Mouse (Mus musculus): ENCODE results near the gene Mpc1. TPM values are rescaled to one million over a fixed set of nuclear protein-coding genes. Genes with fewer than 3 reads are reported as not detected.

The Mpc1 gene
- polyA plus RNA-seq, 1 experiment from 2014 or later, result 125 TPM

GRCm38 (mm10) chr17:8272054-8272749 is 10.5 kb upstream of the Mpc1 start:
- Histone ChIP-seq H3K27me3 (ENCODE audit: control insufficient read depth, insufficient read depth, low read length) (no peaks in the 10 kb centered on the region), H3K36me3 (ENCODE audit: control insufficient read depth, insufficient read depth, low read length) (no peaks in the 10 kb centered on the region), H3K4me2 (replicated peaks; ENCODE audit: low read depth, low read length) (no peak overlapping the region), H3K9me3 (ENCODE audit: control insufficient read depth, low read length) (no peaks in the 10 kb centered on the region), H3K4me1 (replicated peaks; ENCODE audit: control insufficient read depth, insufficient read depth, low read length) (no peaks in the 10 kb centered on the region), H3K4me3 (ENCODE audit: low read depth, low read length) (no peak overlapping the region), H3K27ac (ENCODE audit: low read depth, low read length) (no peak overlapping the region), H3K9ac (ENCODE audit: low read depth, low read length) (no peak overlapping the region)
- 59% methylated on average over 6 of the region's 6 CpGs for WGBS
- ATAC-seq (ENCODE audit: low FRiP score) (no peak), DNase-seq (ENCODE audit: low spot score) (no peak)

DNA sequence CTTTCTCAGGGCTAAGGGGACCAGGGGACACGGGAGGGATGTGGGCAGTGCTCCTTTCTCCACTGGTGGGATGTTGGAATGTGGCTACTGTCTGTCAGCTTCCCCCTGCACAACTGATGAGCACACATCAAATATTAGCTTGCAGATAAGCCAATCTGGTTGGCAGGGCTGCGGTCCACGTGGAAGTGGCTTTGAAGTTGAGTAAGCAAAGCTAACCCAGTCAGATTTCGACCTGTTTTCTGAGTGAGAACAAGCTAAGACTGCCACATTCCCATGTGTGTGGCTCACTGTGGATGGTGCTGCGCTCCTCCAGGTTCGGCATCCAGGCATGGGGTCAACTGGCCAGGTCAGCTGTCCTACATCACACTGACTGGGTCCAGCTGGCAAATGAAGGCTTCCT is 9.8 kb upstream of the Mpc1 start:
- Histone ChIP-seq H3K27ac (ENCODE audit: low read depth, low read length) (no peak overlapping the region), H3K4me1 (replicated peaks; ENCODE audit: control insufficient read depth, insufficient read depth, low read length) (no peaks in the 10 kb centered on the region), H3K9ac (ENCODE audit: low read depth, low read length) (no peak overlapping the region), H3K36me3 (ENCODE audit: control insufficient read depth, insufficient read depth, low read length) (no peaks in the 10 kb centered on the region), H3K4me3 (ENCODE audit: low read depth, low read length) (no peak overlapping the region), H3K27me3 (ENCODE audit: control insufficient read depth, insufficient read depth, low read length) (no peaks in the 10 kb centered on the region), H3K9me3 (ENCODE audit: control insufficient read depth, low read length) (no peaks in the 10 kb centered on the region), H3K4me2 (replicated peaks; ENCODE audit: low read depth, low read length) (no peak overlapping the region)
- DNase-seq (ENCODE audit: low spot score) (no peak), ATAC-seq (ENCODE audit: low FRiP score) (no peak)
- WGBS, result 83% methylated on average over 6 of the region's 6 CpGs

GRCm38 (mm10) chr17:8276071-8276470 is 6.6 kb upstream of the Mpc1 start:
- Histone ChIP-seq H3K4me3 (ENCODE audit: low read depth, low read length) (no peak overlapping the region), H3K4me1 (replicated peaks; ENCODE audit: control insufficient read depth, insufficient read depth, low read length) (no peaks in the 10 kb centered on the region), H3K27me3 (ENCODE audit: control insufficient read depth, insufficient read depth, low read length) (no peaks in the 10 kb centered on the region), H3K27ac (ENCODE audit: low read depth, low read length) (no peak overlapping the region), H3K4me2 (replicated peaks; ENCODE audit: low read depth, low read length) (no peak overlapping the region), H3K36me3 (ENCODE audit: control insufficient read depth, insufficient read depth, low read length) (no peaks in the 10 kb centered on the region), H3K9ac (ENCODE audit: low read depth, low read length) (no peak overlapping the region), H3K9me3 (ENCODE audit: control insufficient read depth, low read length) (no peaks in the 10 kb centered on the region)
- ATAC-seq (ENCODE audit: low FRiP score), result no peak
- no peak for DNase-seq (ENCODE audit: low spot score)
- 77% methylated on average over 4 of the region's 4 CpGs for WGBS

- DNase-seq (ENCODE audit: low spot score) (no peak), ATAC-seq (ENCODE audit: low FRiP score) (no peak)
- H3K4me1 ChIP-seq (replicated peaks; ENCODE audit: control insufficient read depth, insufficient read depth, low read length), result no peaks in the 10 kb centered on the region
- WGBS, result 83% methylated on average over 7 of the region's 7 CpGs
- H3K27ac ChIP-seq (ENCODE audit: low read depth, low read length), result no peak overlapping the region
- H3K36me3 ChIP-seq (ENCODE audit: control insufficient read depth, insufficient read depth, low read length), result no peaks in the 10 kb centered on the region
- no peak overlapping the region for H3K9ac ChIP-seq (ENCODE audit: low read depth, low read length)
- H3K9me3 ChIP-seq (ENCODE audit: control insufficient read depth, low read length), result no peaks in the 10 kb centered on the region
- no peak overlapping the region for H3K4me3 ChIP-seq (ENCODE audit: low read depth, low read length)
- no peak overlapping the region for H3K4me2 ChIP-seq (replicated peaks; ENCODE audit: low read depth, low read length)
- no peaks in the 10 kb centered on the region for H3K27me3 ChIP-seq (ENCODE audit: control insufficient read depth, insufficient read depth, low read length)
Observed at GRCm38 (mm10) chr17:8276680-8277079, 6.0 kb upstream of the Mpc1 start.

GRCm38 (mm10) chr17:8277266-8277665 is 5.4 kb upstream of the Mpc1 start:
- Histone ChIP-seq H3K9me3 (ENCODE audit: control insufficient read depth, low read length) (no peaks in the 10 kb centered on the region), H3K4me1 (replicated peaks; ENCODE audit: control insufficient read depth, insufficient read depth, low read length) (no peaks in the 10 kb centered on the region), H3K36me3 (ENCODE audit: control insufficient read depth, insufficient read depth, low read length) (no peaks in the 10 kb centered on the region), H3K4me2 (replicated peaks; ENCODE audit: low read depth, low read length) (no peak overlapping the region), H3K4me3 (ENCODE audit: low read depth, low read length) (no peak overlapping the region), H3K27me3 (ENCODE audit: control insufficient read depth, insufficient read depth, low read length) (no peaks in the 10 kb centered on the region), H3K27ac (ENCODE audit: low read depth, low read length) (no peak overlapping the region), H3K9ac (ENCODE audit: low read depth, low read length) (no peak overlapping the region)
- 76% methylated on average over 3 of the region's 3 CpGs for WGBS
- ATAC-seq (ENCODE audit: low FRiP score), result no peak
- no peak for DNase-seq (ENCODE audit: low spot score)

- DNase-seq (ENCODE audit: low spot score), result no peak
- WGBS, result 58% methylated on average over 3 of the region's 3 CpGs
Observed at GRCm38 (mm10) chr17:8278356-8278755, 4.3 kb upstream of the Mpc1 start.

DNA sequence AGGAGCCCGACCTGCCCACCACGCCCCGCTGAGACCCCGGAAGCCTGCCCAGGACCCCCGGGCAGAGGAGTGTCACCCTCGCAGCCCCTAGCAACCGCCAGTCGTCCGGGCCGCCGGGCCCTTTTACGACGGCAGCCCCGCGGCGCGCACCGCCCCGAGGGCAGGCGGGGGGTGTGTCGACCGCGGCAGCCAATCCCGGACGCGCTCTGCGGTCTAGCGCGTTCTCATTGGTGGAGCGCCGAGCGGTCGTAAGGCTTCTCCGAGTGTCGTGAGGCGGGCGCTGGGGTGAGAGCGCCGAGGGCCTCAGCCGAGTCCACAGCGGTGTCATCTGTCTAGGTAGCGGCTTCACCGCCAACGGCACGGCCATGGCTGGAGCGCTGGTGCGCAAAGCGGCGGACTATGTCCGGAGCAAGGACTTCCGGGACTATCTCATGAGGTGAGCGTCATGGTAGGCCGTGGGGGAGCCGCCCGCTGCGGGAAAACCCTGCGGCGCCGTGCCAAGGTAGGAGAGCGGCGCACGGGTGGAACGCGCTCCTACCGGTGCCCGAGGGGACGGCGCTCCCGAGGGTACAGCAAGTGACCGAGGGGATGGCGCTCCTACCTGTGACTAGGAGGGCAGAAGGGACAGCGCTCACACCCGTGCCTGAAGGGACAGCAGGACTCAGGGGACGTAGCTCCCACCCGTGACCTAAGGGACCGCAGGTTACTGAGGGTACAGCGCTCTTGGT is 986 bp downstream of the Mpc1 start:
- H3K9ac ChIP-seq (ENCODE audit: low read depth, low read length), result peak overlapping the region; percentile 80
- H3K4me3 ChIP-seq (ENCODE audit: low read depth, low read length), result peak overlapping the region; percentile 81
- no peaks in the 10 kb centered on the region for H3K27me3 ChIP-seq (ENCODE audit: control insufficient read depth, insufficient read depth, low read length)
- no peaks in the 10 kb centered on the region for H3K9me3 ChIP-seq (ENCODE audit: control insufficient read depth, low read length)
- peak; percentile 94 for DNase-seq (ENCODE audit: low spot score)
- no peaks in the 10 kb centered on the region for H3K4me1 ChIP-seq (replicated peaks; ENCODE audit: control insufficient read depth, insufficient read depth, low read length)
- ATAC-seq (ENCODE audit: low FRiP score), result peak; percentile 98
- under 1% methylated on average over 76 of the region's 77 CpGs for WGBS
- H3K27ac ChIP-seq (ENCODE audit: low read depth, low read length), result peak overlapping the region; percentile 70
- peak overlapping the region; percentile 69 for H3K4me2 ChIP-seq (replicated peaks; ENCODE audit: low read depth, low read length)
- H3K36me3 ChIP-seq (ENCODE audit: control insufficient read depth, insufficient read depth, low read length), result no peaks in the 10 kb centered on the region

More at GRCm38 (mm10) chr17:8278356-8278755, 4.3 kb upstream of the Mpc1 start:
- H3K4me3 ChIP-seq (ENCODE audit: low read depth, low read length), result no peak overlapping the region
- no peak overlapping the region for H3K27ac ChIP-seq (ENCODE audit: low read depth, low read length)
- no peaks in the 10 kb centered on the region for H3K4me1 ChIP-seq (replicated peaks; ENCODE audit: control insufficient read depth, insufficient read depth, low read length)
- no peak for ATAC-seq (ENCODE audit: low FRiP score)
- H3K36me3 ChIP-seq (ENCODE audit: control insufficient read depth, insufficient read depth, low read length), result no peaks in the 10 kb centered on the region
- H3K4me2 ChIP-seq (replicated peaks; ENCODE audit: low read depth, low read length), result no peak overlapping the region
- H3K27me3 ChIP-seq (ENCODE audit: control insufficient read depth, insufficient read depth, low read length), result no peaks in the 10 kb centered on the region
- no peaks in the 10 kb centered on the region for H3K9me3 ChIP-seq (ENCODE audit: control insufficient read depth, low read length)
- H3K9ac ChIP-seq (ENCODE audit: low read depth, low read length), result no peak overlapping the region

GRCm38 (mm10) chr17:8284254-8284661 is 1.6 kb downstream of the Mpc1 start:
- Histone ChIP-seq H3K27ac (ENCODE audit: low read depth, low read length) (no peak overlapping the region), H3K4me2 (replicated peaks; ENCODE audit: low read depth, low read length) (peak overlapping the region; percentile 69), H3K4me1 (replicated peaks; ENCODE audit: control insufficient read depth, insufficient read depth, low read length) (no peaks in the 10 kb centered on the region), H3K36me3 (ENCODE audit: control insufficient read depth, insufficient read depth, low read length) (no peaks in the 10 kb centered on the region), H3K9me3 (ENCODE audit: control insufficient read depth, low read length) (no peaks in the 10 kb centered on the region), H3K9ac (ENCODE audit: low read depth, low read length) (peak overlapping the region; percentile 80), H3K4me3 (ENCODE audit: low read depth, low read length) (peak overlapping the region; percentile 81), H3K27me3 (ENCODE audit: control insufficient read depth, insufficient read depth, low read length) (no peaks in the 10 kb centered on the region)
- under 1% methylated on average over 31 of the region's 32 CpGs for WGBS
- ATAC-seq (ENCODE audit: low FRiP score), result no peak
- no peak for DNase-seq (ENCODE audit: low spot score)

DNA sequence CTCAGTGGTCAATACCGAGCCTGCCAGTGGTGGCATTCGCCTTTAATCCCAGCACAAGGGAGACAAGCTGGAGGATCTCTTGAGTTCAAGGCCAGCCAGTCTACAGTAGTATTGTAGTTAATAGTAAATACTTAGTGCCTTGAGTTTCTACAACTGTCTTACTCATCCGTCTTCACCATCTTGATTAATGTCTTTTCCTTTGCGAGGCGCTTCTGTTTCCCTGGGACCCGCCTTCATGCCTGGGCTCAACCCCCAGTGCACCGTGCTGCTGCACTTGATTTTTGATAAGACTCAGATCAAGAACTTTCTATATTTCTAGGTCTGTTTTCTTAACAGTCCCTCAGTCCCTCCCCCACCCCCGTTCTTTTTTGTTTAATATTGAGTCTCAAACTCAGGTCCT is 2.4 kb downstream of the Mpc1 start:
- 39% methylated on average over 8 of the region's 8 CpGs for WGBS
- no peaks in the 10 kb centered on the region for H3K4me1 ChIP-seq (replicated peaks; ENCODE audit: control insufficient read depth, insufficient read depth, low read length)
- H3K4me2 ChIP-seq (replicated peaks; ENCODE audit: low read depth, low read length), result no peak overlapping the region
- H3K27ac ChIP-seq (ENCODE audit: low read depth, low read length), result no peak overlapping the region
- no peak overlapping the region for H3K4me3 ChIP-seq (ENCODE audit: low read depth, low read length)
- H3K9ac ChIP-seq (ENCODE audit: low read depth, low read length), result no peak overlapping the region
- no peaks in the 10 kb centered on the region for H3K27me3 ChIP-seq (ENCODE audit: control insufficient read depth, insufficient read depth, low read length)
- no peaks in the 10 kb centered on the region for H3K9me3 ChIP-seq (ENCODE audit: control insufficient read depth, low read length)
- ATAC-seq (ENCODE audit: low FRiP score) (no peak), DNase-seq (ENCODE audit: low spot score) (no peak)
- H3K36me3 ChIP-seq (ENCODE audit: control insufficient read depth, insufficient read depth, low read length), result no peaks in the 10 kb centered on the region

Measured in hindbrain, embryonic 11.5 days (tissue).